Mouse (Mus musculus) small intestine, adult 2 months (tissue): ENCODE data around the gene Tmem50a. TPM values are rescaled to one million over a fixed set of nuclear protein-coding genes. Genes with fewer than 3 reads are reported as not detected.

Experiments
- H3K27ac ChIP-seq: fragments of 200-500 bp; 2 replicates; pipeline ENCODE4 v1.5.1; 2012; ENCODE audit warnings: low read depth, low read length, control low read depth, inconsistent platforms; ENCODE audit not compliant: insufficient read depth
- H3K27me3 ChIP-seq: fragments of 200-500 bp; 2 replicates; pipeline ENCODE4 v1.6.1; 2012; ENCODE audit warnings: mild to moderate bottlenecking, moderate library complexity, low read length, inconsistent platforms; ENCODE audit not compliant: control insufficient read depth, insufficient read depth
- H3K36me3 ChIP-seq: fragments of 200-500 bp; 2 replicates; pipeline ENCODE4 v1.6.1; 2012; ENCODE audit warnings: mild to moderate bottlenecking, low read length, control low read depth, inconsistent platforms; ENCODE audit not compliant: control insufficient read depth, insufficient read depth
- H3K4me1 ChIP-seq: fragments of 200-500 bp; 2 replicates; pipeline ENCODE4 v1.6.1; 2012; ENCODE audit warnings: low read length, inconsistent platforms, mixed read lengths; ENCODE audit not compliant: control insufficient read depth, insufficient read depth, insufficient read length
- H3K4me3 ChIP-seq: fragments of 200-500 bp; 2 replicates; pipeline ENCODE4 v1.5.1; 2012; ENCODE audit warnings: low read depth, mild to moderate bottlenecking, control low read depth, inconsistent platforms, low read length, moderate library complexity
- CTCF ChIP-seq: fragments of 200-500 bp; IDR thresholded peaks from 2 replicates; pipeline ENCODE4 v1.5.1; 2012; ENCODE audit warnings: low read depth, mild to moderate bottlenecking, control low read depth, inconsistent platforms, low read length, moderate library complexity, mixed read lengths; ENCODE audit not compliant: insufficient replicate concordance, insufficient read length; ENCODE audit errors: extremely low read depth
- POLR2A ChIP-seq: fragments of 200-500 bp; IDR thresholded peaks from 2 replicates; pipeline ENCODE4 v1.6.1; 2012; ENCODE audit warnings: low read depth, mild to moderate bottlenecking, control low read depth, inconsistent platforms, low read length, moderate library complexity
- WGBS: fragments of 180-500 bp; shearing (Covaris S2); methylation state at CpG from one replicate; pipeline ENCODE4 v1.1.7; 2018; 5-methylcytosine and 5-hydroxymethylcytosine counted together
- polyA plus RNA-seq: library from polyadenylated mRNA; depleted of rRNA; stranded (reverse); fragments of >200 nt; gene quantifications from 2 replicates; pipeline ENCODE4 v1.2.3, GENCODE M21; 2012

The Tmem50a gene
- polyA plus RNA-seq, 1 experiment: 54.4 TPM

DNA sequence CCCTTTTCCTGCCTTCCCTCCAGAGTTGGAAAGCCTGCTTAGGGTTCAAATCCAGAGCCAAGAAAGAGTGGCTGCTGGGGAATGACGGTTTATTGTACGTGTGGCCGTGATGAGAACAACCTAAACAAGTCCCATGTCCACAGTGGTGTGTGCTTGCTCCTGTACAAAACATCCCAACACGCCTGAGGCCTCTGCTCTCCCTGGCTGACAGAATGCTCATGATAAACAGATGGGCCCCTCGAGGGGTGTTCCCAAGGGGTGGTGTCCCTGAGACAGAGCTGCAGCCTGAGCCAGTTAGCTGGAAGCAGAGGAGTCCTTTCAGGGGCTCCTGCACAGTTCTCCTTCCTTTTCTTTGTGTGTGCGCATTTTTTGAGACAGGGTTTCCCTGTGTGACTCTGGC is 49.5 kb downstream of the Tmem50a start:
- H3K4me3 ChIP-seq: no peak overlapping the region
- TF ChIP-seq CTCF (no peak), POLR2A (no peak)

DNA sequence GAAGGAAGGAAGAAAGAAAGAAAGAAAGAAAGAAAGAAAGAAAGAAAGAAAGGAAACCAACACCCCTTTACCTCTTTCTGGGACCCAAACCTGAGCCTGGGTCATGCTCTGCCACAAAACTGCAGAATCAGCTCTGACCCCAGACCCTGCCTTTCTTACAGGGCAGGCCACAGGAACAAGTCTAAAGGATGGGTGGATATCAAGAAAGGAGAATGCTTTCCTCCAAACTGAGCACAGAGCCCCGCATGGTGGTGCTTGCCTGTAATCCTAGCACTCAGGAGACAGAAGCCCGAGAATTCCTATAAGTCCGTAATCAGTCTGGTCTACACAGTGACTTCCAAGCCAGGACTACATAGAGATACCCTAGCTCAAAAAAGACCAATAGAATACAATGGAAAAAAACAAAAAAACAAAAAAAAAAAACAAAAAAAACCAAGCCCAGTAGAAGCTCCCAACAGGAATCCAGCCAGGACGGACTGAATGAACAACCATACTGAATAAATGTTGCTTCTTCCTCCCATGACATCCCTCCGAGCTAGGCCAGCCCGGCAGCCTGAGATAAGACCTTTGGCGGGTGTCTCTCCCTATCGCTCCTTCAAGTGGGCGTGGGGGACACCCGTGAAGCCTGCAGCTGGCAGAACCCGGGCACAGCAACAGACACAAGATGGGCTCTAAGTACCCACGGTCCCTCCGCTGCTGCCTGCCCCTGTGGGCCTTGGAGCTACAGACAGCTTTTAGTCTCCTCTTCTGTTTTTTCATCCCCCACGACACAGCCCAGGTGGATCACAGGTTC is 50.7 kb downstream of the Tmem50a start, which contains the start of gene Rhd:
Gene Rhd (plus strand): TSS at position 600 of the 793 bp plus-strand sequence.
- WGBS: 53% methylated on average over 14 of the region's 14 CpGs
- TF ChIP-seq CTCF: no peak
- no peak for TF ChIP-seq POLR2A
- Histone ChIP-seq H3K36me3 (no peaks in the 10 kb centered on the region), H3K27me3 (peaks cover 2% of the 10 kb centered on the region; the same call in 1 of the 2 replicates), H3K27ac (no peak within 1 kb of the TSS), H3K4me1 (no peaks in the 10 kb centered on the region), H3K4me3 (no peak within 1 kb of the TSS)

More for the DNA sequence above, 49.5 kb downstream of the Tmem50a start:
- H3K36me3 ChIP-seq: no peaks in the 10 kb centered on the region
- 77% methylated on average over 6 of the region's 6 CpGs for WGBS
- no peak overlapping the region for H3K27ac ChIP-seq
- H3K4me1 ChIP-seq: no peaks in the 10 kb centered on the region
- peaks cover 9% of the 10 kb centered on the region for H3K27me3 ChIP-seq

DNA sequence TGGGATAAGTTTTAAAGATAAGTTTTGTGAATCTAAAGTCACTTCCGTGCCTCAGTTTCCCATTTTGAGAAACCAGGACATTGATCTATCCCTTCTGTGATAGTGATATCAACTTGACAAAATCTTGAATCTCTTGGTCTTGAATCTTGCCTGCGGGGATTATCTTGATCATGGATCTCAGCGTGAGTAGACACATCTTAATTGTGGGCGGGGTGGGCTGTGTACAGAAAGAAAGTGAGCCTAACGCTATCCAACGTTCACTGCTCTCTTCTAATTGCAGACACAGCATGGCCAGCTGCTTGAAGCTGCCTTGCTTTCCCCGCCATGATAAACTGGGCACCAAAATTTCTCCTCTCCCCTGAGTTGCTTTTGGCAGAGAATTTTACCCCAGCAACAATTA is 51.8 kb downstream of the Tmem50a start:
- WGBS: 58% methylated on average over 7 of the region's 7 CpGs
- H3K4me3 ChIP-seq: no peak overlapping the region
- no peak for TF ChIP-seq POLR2A
- no peak for TF ChIP-seq CTCF
- no peak overlapping the region for H3K27ac ChIP-seq
- no peaks in the 10 kb centered on the region for H3K4me1 ChIP-seq
- no peaks in the 10 kb centered on the region for H3K27me3 ChIP-seq
- no peaks in the 10 kb centered on the region for H3K36me3 ChIP-seq

DNA sequence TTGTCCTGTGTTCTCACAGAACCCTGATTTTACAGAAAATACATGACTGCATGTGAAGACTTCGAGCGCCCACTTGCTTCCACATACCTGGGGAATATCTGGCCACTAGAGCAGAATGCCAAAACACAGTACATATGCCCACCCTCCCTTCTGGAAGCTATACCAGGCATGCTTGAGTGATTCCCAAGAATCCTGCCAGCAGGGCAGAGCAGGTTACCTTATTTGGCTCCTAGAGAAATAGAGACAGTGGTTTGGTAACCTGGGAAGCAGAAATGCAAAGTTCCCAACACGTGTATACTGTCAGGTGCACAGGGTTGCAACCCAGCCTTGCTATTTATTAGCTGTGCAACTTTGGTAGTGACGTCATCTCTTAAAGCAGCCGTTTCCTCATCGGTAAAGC is 52.9 kb downstream of the Tmem50a start:
- WGBS: 53% methylated on average over 6 of the region's 6 CpGs
- no peaks in the 10 kb centered on the region for H3K36me3 ChIP-seq
- H3K4me1 ChIP-seq: no peaks in the 10 kb centered on the region
- H3K4me3 ChIP-seq: no peak overlapping the region
- no peak overlapping the region for H3K27ac ChIP-seq
- TF ChIP-seq POLR2A (no peak), CTCF (no peak)
- H3K27me3 ChIP-seq: no peaks in the 10 kb centered on the region

DNA sequence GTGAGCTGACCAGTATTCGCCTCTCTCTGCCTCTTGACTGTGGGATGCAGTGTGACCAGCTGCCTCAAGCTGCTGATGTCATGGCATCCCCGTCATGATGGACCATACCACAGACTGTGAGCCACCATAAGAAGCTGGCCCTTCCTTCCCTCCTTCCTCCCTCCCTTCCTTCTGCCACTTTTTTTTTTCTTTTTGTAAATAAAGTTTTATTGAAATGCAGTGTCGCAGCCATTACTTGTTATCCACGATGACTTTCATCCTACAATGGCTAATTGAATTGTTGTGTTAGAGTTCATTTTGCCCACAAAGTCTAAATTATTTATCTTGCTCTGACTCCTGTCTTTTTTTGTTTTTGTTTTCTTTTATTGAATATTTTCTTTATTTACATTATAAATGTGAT is 56.3 kb downstream of the Tmem50a start:
- no peaks in the 10 kb centered on the region for H3K36me3 ChIP-seq
- no peak overlapping the region for H3K27ac ChIP-seq
- no peak overlapping the region for H3K4me3 ChIP-seq
- no peaks in the 10 kb centered on the region for H3K4me1 ChIP-seq
- no peaks in the 10 kb centered on the region for H3K27me3 ChIP-seq
- TF ChIP-seq CTCF (no peak), POLR2A (no peak)
- 92% methylated on average over 4 of the region's 4 CpGs for WGBS

DNA sequence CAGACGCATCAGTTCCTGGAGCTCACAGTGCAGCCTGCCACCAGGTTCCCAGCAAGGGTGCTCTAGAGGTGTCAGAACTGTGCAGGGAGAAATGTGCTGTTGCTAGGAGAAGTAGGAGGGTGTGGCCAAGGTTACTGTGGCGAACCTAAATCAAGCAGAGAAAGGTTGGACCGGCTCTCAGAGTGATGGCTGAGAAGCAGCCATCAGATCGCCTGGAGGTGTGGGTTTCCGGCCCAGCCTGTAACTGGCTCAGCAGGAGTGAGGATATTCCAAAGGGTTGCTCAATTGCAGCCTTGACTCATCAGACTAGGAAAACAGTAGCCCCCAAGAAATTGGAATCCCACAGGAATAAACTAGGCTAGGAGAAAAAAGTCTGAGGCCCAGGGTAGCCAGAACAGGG is 58.3 kb downstream of the Tmem50a start:
- no peaks in the 10 kb centered on the region for H3K27me3 ChIP-seq
- no peaks in the 10 kb centered on the region for H3K4me1 ChIP-seq
- no peak overlapping the region for H3K27ac ChIP-seq
- WGBS: 79% methylated on average over 5 of the region's 5 CpGs
- no peak for TF ChIP-seq CTCF
- TF ChIP-seq POLR2A: no peak
- no peak overlapping the region for H3K4me3 ChIP-seq
- H3K36me3 ChIP-seq: no peaks in the 10 kb centered on the region

DNA sequence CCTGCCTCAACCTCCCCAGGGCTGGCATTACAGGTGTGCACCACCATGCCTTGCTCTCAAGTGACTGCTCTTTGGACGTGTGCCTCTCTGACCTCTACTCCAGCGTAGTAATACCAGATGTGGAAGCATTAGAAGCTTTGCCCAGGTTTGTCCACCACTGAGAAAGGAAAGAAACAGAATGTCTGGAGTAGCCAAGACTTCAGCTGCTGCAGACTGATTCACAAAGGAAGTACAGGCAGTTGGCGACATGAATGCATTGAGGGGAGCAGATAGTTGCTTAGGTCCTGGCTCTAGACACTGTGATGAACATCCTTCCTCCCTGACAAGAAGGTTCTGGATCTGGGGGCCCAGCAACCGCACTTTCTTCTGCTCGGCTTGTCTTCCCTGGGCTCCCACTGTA is 58.8 kb downstream of the Tmem50a start:
- Histone ChIP-seq H3K4me3 (no peak overlapping the region), H3K36me3 (no peaks in the 10 kb centered on the region), H3K4me1 (no peaks in the 10 kb centered on the region), H3K27ac (no peak overlapping the region), H3K27me3 (no peaks in the 10 kb centered on the region)
- WGBS: 76% methylated on average over 5 of the region's 5 CpGs
- TF ChIP-seq CTCF (no peak), POLR2A (no peak)
